Mouse (Mus musculus): Measurements from ENCODE around the gene Erich4. TPM values are rescaled to one million over a fixed set of nuclear protein-coding genes. Genes with fewer than 3 reads are reported as not detected.

Gene Erich4
- polyA plus RNA-seq, 1 experiment from 2014 or later = 0.32 TPM

- no peak overlapping the region for H3K9ac ChIP-seq
- peaks cover 16% of the 10 kb centered on the region; the same call in 1 of the 2 replicates for H3K36me3 ChIP-seq
- H3K9me3 ChIP-seq (replicated peaks) = no peaks in the 10 kb centered on the region
- H3K27me3 ChIP-seq = 0 out of 2 replicates have a peak, but pooled peaks cover 4% of the 10 kb centered on the region
- peaks cover 47% of the 10 kb centered on the region for H3K4me1 ChIP-seq (replicated peaks)
- H3K4me3 ChIP-seq (replicated peaks) = no peak overlapping the region
- no peak overlapping the region for H3K27ac ChIP-seq
- ATAC-seq (ENCODE audit: low read depth) (no peak), DNase-seq (no peak)
- WGBS (ENCODE audit: insufficient replicate concordance) = 81% methylated on average over 11 of the region's 11 CpGs
- H3K4me2 ChIP-seq = no peak overlapping the region
Measured at GRCm38 (mm10) chr7:25623857-25624370, 8.2 kb upstream of the Erich4 start.

DNA sequence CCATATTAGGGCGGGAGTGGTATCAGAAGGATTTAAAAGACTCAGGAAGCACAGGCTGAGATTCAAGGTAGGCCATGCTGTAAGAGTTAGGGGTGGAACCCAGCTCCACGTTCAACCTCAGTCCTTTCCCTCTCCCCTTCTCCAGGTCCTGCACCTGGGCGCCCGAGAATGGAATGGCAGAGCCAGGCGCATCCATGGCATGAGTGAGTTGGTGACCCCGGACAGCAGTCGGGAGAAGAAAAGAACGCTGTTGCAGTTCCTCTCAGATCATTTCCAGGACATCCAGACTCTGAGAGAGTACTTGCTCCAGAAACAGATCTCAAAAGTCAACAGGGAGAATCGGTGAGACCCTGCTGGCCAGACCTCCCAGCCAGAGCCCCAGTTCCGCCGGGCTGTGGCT lies 5.1 kb upstream of the Erich4 start:
- peaks cover 23% of the 10 kb centered on the region for H3K4me1 ChIP-seq (replicated peaks)
- H3K27ac ChIP-seq = no peak overlapping the region
- peaks cover 16% of the 10 kb centered on the region; the same call in 1 of the 2 replicates for H3K36me3 ChIP-seq
- H3K9me3 ChIP-seq (replicated peaks) = no peaks in the 10 kb centered on the region
- H3K4me2 ChIP-seq = no peak overlapping the region
- no peaks in the 10 kb centered on the region for H3K27me3 ChIP-seq
- WGBS (ENCODE audit: insufficient replicate concordance) = 76% methylated on average over 11 of the region's 11 CpGs
- DNase-seq (no peak), ATAC-seq (ENCODE audit: low read depth) (no peak)
- no peak overlapping the region for H3K9ac ChIP-seq
- no peak overlapping the region for H3K4me3 ChIP-seq (replicated peaks)

- peak overlapping the region; percentile 73 for H3K4me2 ChIP-seq
- H3K36me3 ChIP-seq = peaks cover 16% of the 10 kb centered on the region; the same call in 1 of the 2 replicates
- H3K4me1 ChIP-seq (replicated peaks) = peaks cover 24% of the 10 kb centered on the region
- H3K4me3 ChIP-seq (replicated peaks) = peak overlapping the region; percentile 67
- H3K9me3 ChIP-seq (replicated peaks) = no peaks in the 10 kb centered on the region
- H3K9ac ChIP-seq = no peak overlapping the region; the same call in 1 of the 2 replicates
- no peaks in the 10 kb centered on the region for H3K27me3 ChIP-seq
- no peak overlapping the region for H3K27ac ChIP-seq
- DNase-seq = no peak
- WGBS (ENCODE audit: insufficient replicate concordance) = 80% methylated on average over 5 of the region's 5 CpGs
- ATAC-seq (ENCODE audit: low read depth) = no peak
Measured at GRCm38 (mm10) chr7:25620101-25620500, 4.4 kb upstream of the Erich4 start.

DNA sequence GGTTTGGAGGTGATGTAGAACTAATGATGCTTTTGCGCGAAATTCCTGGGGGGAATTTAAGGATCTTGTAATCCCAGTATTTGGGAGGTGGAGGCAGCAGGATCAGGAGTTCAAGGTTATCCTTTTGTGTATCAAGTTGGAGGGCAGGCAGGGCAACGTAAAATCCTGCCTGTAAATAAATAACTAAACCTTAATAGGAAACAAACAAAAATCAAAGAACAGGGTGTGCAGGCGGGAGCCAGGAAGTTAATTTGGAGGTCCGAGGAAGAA lies 4.0 kb upstream of the Erich4 start:
- H3K9me3 ChIP-seq (replicated peaks) = no peaks in the 10 kb centered on the region
- no peaks in the 10 kb centered on the region for H3K27me3 ChIP-seq
- DNase-seq (no peak), ATAC-seq (ENCODE audit: low read depth) (no peak)
- peak overlapping the region; percentile 59 for H3K9ac ChIP-seq
- H3K27ac ChIP-seq = no peak overlapping the region
- H3K4me2 ChIP-seq = peak overlapping the region; percentile 73
- H3K4me3 ChIP-seq (replicated peaks) = peak overlapping the region; percentile 67
- WGBS (ENCODE audit: insufficient replicate concordance) = 19% methylated on average over 5 of the region's 5 CpGs
- H3K36me3 ChIP-seq = peaks cover 14% of the 10 kb centered on the region; the same call in 1 of the 2 replicates
- peaks cover 24% of the 10 kb centered on the region for H3K4me1 ChIP-seq (replicated peaks)

GRCm38 (mm10) chr7:25618865-25619721 lies 3.4 kb upstream of the Erich4 start, which contains the start of gene Dmac2:
Dmac2 (plus strand) TSS chr7:25619414.
- no peak within 1 kb of the TSS for H3K27ac ChIP-seq
- WGBS (ENCODE audit: insufficient replicate concordance) = 1% methylated on average over 53 of the region's 53 CpGs
- no peaks in the 10 kb centered on the region for H3K27me3 ChIP-seq
- peak within 1 kb of the TSS; percentile 73 for H3K4me2 ChIP-seq
- DNase-seq (peak; percentile 87), ATAC-seq (ENCODE audit: low read depth) (peak; percentile 90)
- H3K9ac ChIP-seq = peak within 1 kb of the TSS; percentile 59
- H3K9me3 ChIP-seq (replicated peaks) = no peaks in the 10 kb centered on the region
- peaks cover 13% of the 10 kb centered on the region; the same call in 1 of the 2 replicates for H3K36me3 ChIP-seq
- H3K4me3 ChIP-seq (replicated peaks) = peak within 1 kb of the TSS; percentile 67
- H3K4me1 ChIP-seq (replicated peaks) = peaks cover 24% of the 10 kb centered on the region

GRCm38 (mm10) chr7:25617376-25618160 lies 1.9 kb upstream of the Erich4 start:
- no peak overlapping the region for H3K9ac ChIP-seq
- peaks cover 24% of the 10 kb centered on the region for H3K4me1 ChIP-seq (replicated peaks)
- H3K4me2 ChIP-seq = no peak overlapping the region
- 69% methylated on average over 10 of the region's 10 CpGs for WGBS (ENCODE audit: insufficient replicate concordance)
- ATAC-seq (ENCODE audit: low read depth) (no peak), DNase-seq (no peak)
- no peaks in the 10 kb centered on the region for H3K27me3 ChIP-seq
- H3K4me3 ChIP-seq (replicated peaks) = no peak overlapping the region
- no peaks in the 10 kb centered on the region for H3K9me3 ChIP-seq (replicated peaks)
- no peak overlapping the region for H3K27ac ChIP-seq
- peaks cover 9% of the 10 kb centered on the region; the same call in 1 of the 2 replicates for H3K36me3 ChIP-seq

GRCm38 (mm10) chr7:25614831-25615705 lies 624 bp downstream of the Erich4 start:
- DNase-seq (no peak), ATAC-seq (ENCODE audit: low read depth) (no peak)
- Histone ChIP-seq H3K36me3 (no peaks in the 10 kb centered on the region), H3K4me1 (replicated peaks) (peaks cover 22% of the 10 kb centered on the region), H3K4me2 (no peak overlapping the region), H3K27me3 (no peaks in the 10 kb centered on the region), H3K9ac (no peak overlapping the region), H3K4me3 (replicated peaks) (no peak overlapping the region), H3K27ac (no peak overlapping the region), H3K9me3 (replicated peaks) (no peaks in the 10 kb centered on the region)
- 52% methylated on average over 21 of the region's 21 CpGs for WGBS (ENCODE audit: insufficient replicate concordance)

DNA sequence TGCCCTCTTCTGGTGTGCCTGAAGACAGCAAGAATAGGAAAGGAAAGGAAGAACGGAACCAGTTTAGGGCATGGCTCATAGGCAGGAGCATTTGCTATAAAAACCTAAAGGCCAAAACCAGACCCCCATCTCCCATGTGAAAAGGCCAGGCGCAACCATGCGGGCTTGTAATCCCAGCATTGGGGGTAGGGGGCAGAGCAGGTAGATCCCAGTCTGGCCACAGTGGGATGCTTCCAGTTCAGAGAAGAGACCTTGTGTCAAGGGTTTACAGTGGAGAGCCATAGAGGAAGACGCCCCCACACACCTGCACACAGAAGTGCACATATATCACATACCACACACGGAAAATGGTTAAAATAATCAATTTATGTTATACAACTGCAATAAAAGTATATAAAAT lies 1.6 kb downstream of the Erich4 start:
- Histone ChIP-seq H3K27me3 (no peaks in the 10 kb centered on the region), H3K4me3 (replicated peaks) (no peak overlapping the region), H3K9ac (no peak overlapping the region), H3K4me1 (replicated peaks) (peaks cover 19% of the 10 kb centered on the region), H3K9me3 (replicated peaks) (no peaks in the 10 kb centered on the region), H3K36me3 (no peaks in the 10 kb centered on the region), H3K4me2 (no peak overlapping the region), H3K27ac (no peak overlapping the region)
- WGBS (ENCODE audit: insufficient replicate concordance) = 75% methylated on average over 5 of the region's 5 CpGs
- DNase-seq = no peak
- no peak for ATAC-seq (ENCODE audit: low read depth)

- Histone ChIP-seq H3K27me3 (no peaks in the 10 kb centered on the region), H3K9ac (no peak overlapping the region), H3K4me2 (no peak overlapping the region), H3K9me3 (replicated peaks) (no peaks in the 10 kb centered on the region), H3K27ac (no peak overlapping the region), H3K4me1 (replicated peaks) (peaks cover 22% of the 10 kb centered on the region), H3K4me3 (replicated peaks) (no peak overlapping the region), H3K36me3 (no peaks in the 10 kb centered on the region)
- ATAC-seq (ENCODE audit: low read depth) = no peak
- no peak for DNase-seq
- 50% methylated on average over 7 of the region's 7 CpGs for WGBS (ENCODE audit: insufficient replicate concordance)
Measured at GRCm38 (mm10) chr7:25611501-25611900, 4.2 kb downstream of the Erich4 start.

- no peaks in the 10 kb centered on the region for H3K36me3 ChIP-seq
- 26% methylated on average over 6 of the region's 6 CpGs for WGBS (ENCODE audit: insufficient replicate concordance)
Measured at GRCm38 (mm10) chr7:25610056-25610455, 5.6 kb downstream of the Erich4 start.

More at GRCm38 (mm10) chr7:25610056-25610455, 5.6 kb downstream of the Erich4 start:
- Histone ChIP-seq H3K9me3 (replicated peaks) (no peaks in the 10 kb centered on the region), H3K27ac (no peak overlapping the region), H3K9ac (no peak overlapping the region), H3K4me3 (replicated peaks) (no peak overlapping the region), H3K27me3 (no peaks in the 10 kb centered on the region), H3K4me1 (replicated peaks) (peaks cover 14% of the 10 kb centered on the region), H3K4me2 (no peak overlapping the region)
- ATAC-seq (ENCODE audit: low read depth) (no peak), DNase-seq (no peak)
